Mouse (Mus musculus) kidney, embryonic 15.5 days (tissue): Measurements from ENCODE around the gene Cobl. TPM values are rescaled to one million over a fixed set of nuclear protein-coding genes. Genes with fewer than 3 reads are reported as not detected.

ENCODE experiments used
- ATAC-seq: fragments of 200-750 bp; cut with Nextera tagmentation; replicated peaks from 2 replicates; pipeline ENCODE4 v1.8.0; 2017; ENCODE audit warnings: moderate TSS enrichment; ENCODE audit not compliant: low FRiP score
- H3K27ac ChIP-seq: fragments of 300-500 bp; sonication (generic); 2 replicates; pipeline ENCODE4 v1.5.1; 2015; ENCODE audit warnings: mild to moderate bottlenecking, inconsistent platforms
- H3K27me3 ChIP-seq: fragments of 300-500 bp; sonication (generic); 2 replicates; pipeline ENCODE4 v1.6.1; 2015; ENCODE audit warnings: inconsistent platforms
- H3K36me3 ChIP-seq: fragments of 300-500 bp; sonication (generic); 2 replicates; pipeline ENCODE4 v1.6.1; 2015; ENCODE audit warnings: inconsistent platforms
- H3K4me1 ChIP-seq: fragments of 300-500 bp; sonication (generic); 2 replicates; pipeline ENCODE4 v1.6.1; 2015; ENCODE audit warnings: inconsistent platforms
- H3K4me2 ChIP-seq: fragments of 300-500 bp; sonication (generic); 2 replicates; pipeline ENCODE4 v1.6.1; 2015; ENCODE audit warnings: moderate library complexity, mild to moderate bottlenecking, inconsistent platforms
- H3K4me3 ChIP-seq: fragments of 300-500 bp; sonication (generic); replicated peaks from 2 replicates; pipeline ENCODE4 v1.5.1; 2015; ENCODE audit warnings: mild to moderate bottlenecking, inconsistent platforms
- H3K9ac ChIP-seq: fragments of 300-500 bp; sonication (generic); 2 replicates; pipeline ENCODE4 v1.6.1; 2015; ENCODE audit warnings: mild to moderate bottlenecking, inconsistent platforms
- H3K9me3 ChIP-seq: fragments of 300-500 bp; sonication (generic); replicated peaks from 2 replicates; pipeline ENCODE4 v1.6.1; 2016; ENCODE audit warnings: inconsistent platforms
- WGBS: fragments of 180-500 bp; shearing (Covaris S2); methylation state at CpG from one replicate; pipeline ENCODE4 v1.1.7; 2015; ENCODE audit warnings: mixed read lengths; 5-methylcytosine and 5-hydroxymethylcytosine counted together
- polyA plus RNA-seq: library from polyadenylated mRNA; unstranded; fragments of >200 nt; fragmentation: Nextera tagmentation; extraction: Ambion mirVana; gene quantifications from 2 replicates; pipeline ENCODE4 v1.2.1, GENCODE M21; 2015

Cobl gene
- polyA plus RNA-seq, 1 experiment from 2014 or later, result 7.7 TPM

DNA sequence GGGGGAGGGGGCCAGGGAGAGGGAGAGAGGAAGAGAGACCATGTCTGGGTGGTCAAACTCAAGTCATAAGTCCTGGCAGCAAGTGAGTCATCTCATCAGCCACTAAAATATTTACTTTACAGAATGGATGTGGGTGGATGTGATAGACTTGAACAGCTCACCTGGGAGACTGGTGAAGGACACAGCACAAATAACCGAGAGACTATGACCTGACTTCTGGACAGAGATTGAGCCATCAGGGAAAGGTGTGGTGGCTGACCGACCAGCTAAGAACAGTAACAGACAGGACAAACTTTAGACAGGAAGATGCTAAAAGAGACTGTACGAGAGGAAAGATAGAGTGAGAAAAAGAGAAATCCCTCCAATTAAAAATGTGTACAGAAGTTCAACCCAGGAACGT is 267.2 kb downstream of the Cobl start:
- H3K9me3 ChIP-seq, result no peaks in the 10 kb centered on the region
- no peak overlapping the region for H3K4me2 ChIP-seq
- no peaks in the 10 kb centered on the region for H3K4me1 ChIP-seq
- ATAC-seq, result no peak
- no peak overlapping the region for H3K9ac ChIP-seq
- no peaks in the 10 kb centered on the region for H3K36me3 ChIP-seq
- no peak overlapping the region for H3K27ac ChIP-seq
- H3K4me3 ChIP-seq, result no peak overlapping the region
- 90% methylated on average over 4 of the region's 4 CpGs for WGBS
- no peaks in the 10 kb centered on the region for H3K27me3 ChIP-seq

DNA sequence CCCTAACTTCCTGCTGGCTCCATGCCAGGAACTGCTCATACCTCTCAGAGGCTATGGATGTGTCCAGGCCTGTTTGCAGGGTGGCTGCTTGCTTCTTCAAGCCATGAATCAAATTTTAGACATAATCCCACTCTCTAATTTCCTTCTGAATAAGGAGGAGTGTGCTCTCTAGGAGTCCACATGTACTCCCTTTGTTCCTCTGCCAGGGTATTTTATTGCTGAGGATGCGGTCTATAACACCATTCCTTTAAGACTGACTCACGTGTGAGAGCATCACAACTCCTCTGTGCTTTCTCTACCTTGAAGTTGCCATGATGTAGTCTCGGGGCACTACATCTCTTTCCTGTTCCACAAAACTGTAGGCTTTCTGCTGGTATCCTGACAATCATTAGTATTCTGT is 269.4 kb downstream of the Cobl start:
- H3K36me3 ChIP-seq, result no peaks in the 10 kb centered on the region
- no peak overlapping the region for H3K4me2 ChIP-seq
- 70% methylated on average over 3 of the region's 3 CpGs for WGBS
- no peak overlapping the region for H3K9ac ChIP-seq
- no peaks in the 10 kb centered on the region for H3K9me3 ChIP-seq
- no peaks in the 10 kb centered on the region for H3K27me3 ChIP-seq
- H3K4me1 ChIP-seq, result no peaks in the 10 kb centered on the region
- ATAC-seq, result no peak
- H3K27ac ChIP-seq, result no peak overlapping the region
- H3K4me3 ChIP-seq, result no peak overlapping the region

DNA sequence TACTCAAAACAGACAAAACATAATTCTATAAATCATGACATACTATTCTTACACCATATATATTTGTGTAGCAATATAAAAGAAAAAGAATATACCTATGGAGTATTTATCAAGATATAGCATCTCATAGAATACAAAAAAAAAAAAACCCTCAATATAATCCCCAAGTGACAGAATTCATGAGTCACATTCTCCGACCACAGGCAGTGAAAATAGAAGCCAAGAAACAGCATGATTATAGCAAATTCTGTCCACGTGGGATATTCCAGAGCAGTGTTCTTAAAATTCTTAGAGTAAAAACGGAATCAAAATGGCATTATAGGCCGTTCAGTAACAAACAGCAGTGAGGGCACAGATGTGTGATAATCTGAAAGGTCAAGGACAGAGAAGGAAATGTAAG is 271.4 kb downstream of the Cobl start:
- 77% methylated on average over 4 of the region's 4 CpGs for WGBS
- no peaks in the 10 kb centered on the region for H3K9me3 ChIP-seq
- no peaks in the 10 kb centered on the region for H3K27me3 ChIP-seq
- no peak overlapping the region for H3K4me3 ChIP-seq
- no peak overlapping the region for H3K9ac ChIP-seq
- no peak overlapping the region for H3K4me2 ChIP-seq
- no peaks in the 10 kb centered on the region for H3K36me3 ChIP-seq
- no peaks in the 10 kb centered on the region for H3K4me1 ChIP-seq
- ATAC-seq, result no peak
- no peak overlapping the region for H3K27ac ChIP-seq

DNA sequence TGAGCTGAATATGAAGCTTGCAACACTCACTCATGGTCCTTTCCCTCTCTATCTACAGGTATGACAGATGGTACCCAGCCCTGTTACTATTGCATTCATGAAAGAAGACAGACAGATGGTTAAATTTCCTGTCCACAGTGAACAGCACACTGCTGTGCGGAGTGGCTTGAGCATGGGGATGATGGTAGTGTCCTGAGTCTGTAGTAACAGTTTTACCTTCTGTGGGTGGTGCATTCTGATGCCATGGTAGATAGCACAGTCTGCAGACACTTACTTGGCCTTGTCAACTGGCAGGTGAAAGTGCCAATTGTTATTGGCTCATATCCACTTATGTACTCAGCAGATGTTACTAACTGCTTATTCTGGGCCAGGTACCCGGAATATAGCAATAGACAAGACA is 273.4 kb downstream of the Cobl start:
- WGBS, result 91% methylated on average over 2 of the region's 2 CpGs
- no peak overlapping the region for H3K4me2 ChIP-seq
- no peak overlapping the region for H3K4me3 ChIP-seq
- no peaks in the 10 kb centered on the region for H3K27me3 ChIP-seq
- no peak overlapping the region for H3K27ac ChIP-seq
- H3K36me3 ChIP-seq, result no peaks in the 10 kb centered on the region
- no peak overlapping the region for H3K9ac ChIP-seq
- H3K9me3 ChIP-seq, result no peaks in the 10 kb centered on the region
- ATAC-seq, result no peak
- no peaks in the 10 kb centered on the region for H3K4me1 ChIP-seq

DNA sequence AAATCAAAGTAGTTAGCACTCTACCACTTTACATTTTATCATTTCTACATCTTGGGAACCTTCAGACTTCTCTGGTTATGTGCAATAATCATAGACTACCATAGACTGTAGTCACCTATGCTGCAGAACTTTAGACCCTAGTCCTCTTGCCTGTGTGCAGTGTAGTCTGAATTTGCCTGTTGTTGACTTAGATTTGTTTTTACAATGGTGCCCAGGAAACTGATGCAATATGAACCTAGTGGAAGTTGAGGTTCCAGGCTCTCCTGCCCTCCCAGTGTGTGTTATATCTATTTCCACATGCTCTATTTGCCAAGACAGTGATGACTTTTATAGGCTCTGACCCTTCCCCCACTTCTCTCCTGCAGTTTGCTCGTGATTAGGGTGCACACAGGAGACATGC is 274.3 kb downstream of the Cobl start:
- WGBS, result 58% methylated on average over 1 of the region's 1 CpGs
- no peak for ATAC-seq
- Histone ChIP-seq H3K27ac (no peak overlapping the region), H3K9ac (no peak overlapping the region), H3K4me3 (no peak overlapping the region), H3K9me3 (no peaks in the 10 kb centered on the region), H3K27me3 (no peaks in the 10 kb centered on the region), H3K36me3 (no peaks in the 10 kb centered on the region), H3K4me1 (no peaks in the 10 kb centered on the region), H3K4me2 (no peak overlapping the region)
